Mouse (Mus musculus): Measurements from ENCODE around the gene Sugct. TPM values are rescaled to one million over a fixed set of nuclear protein-coding genes. Genes with fewer than 3 reads are reported as not detected.

The Sugct gene
- total RNA-seq, 1 experiment, result 0.80 TPM

GRCm38 (mm10) chr13:17691436-17691835 is 3.9 kb downstream of the Sugct start:
- H3K9me3 ChIP-seq (ENCODE audit: control insufficient read depth, insufficient read depth, low read depth, low read length), result no peaks in the 10 kb centered on the region
- H3K27ac ChIP-seq (ENCODE audit: insufficient read depth, low read depth, low read length, poor library complexity, severe bottlenecking), result no peak overlapping the region
- in situ Hi-C loops (cut with MboI; ENCODE audit: low sequenced_read_pairs in 2 of 2, unreplicated experiment in 2 of 2), result no loop called here
- DNase-seq (ENCODE audit: low read depth, low spot score), result no peak
- no peaks in the 10 kb centered on the region for H3K36me3 ChIP-seq (ENCODE audit: control insufficient read depth, insufficient read depth, low read length, poor library complexity, severe bottlenecking)
- H3K4me3 ChIP-seq (ENCODE audit: insufficient read depth in 1 of 2, low read depth in 1 of 2, low read length in 2 of 2, poor library complexity in 1 of 2, severe bottlenecking in 1 of 2), result no peak overlapping the region
- H3K9ac ChIP-seq (ENCODE audit: insufficient read depth, low read depth, low read length, poor library complexity, severe bottlenecking), result no peak overlapping the region
- TF ChIP-seq HCFC1 (IDR thresholded peaks at IDR 0.05; ENCODE audit: borderline replicate concordance, insufficient read depth, low read length), result no peak
- TF ChIP-seq MAFK (IDR thresholded peaks at IDR 0.05; ENCODE audit: insufficient read depth, low read depth, low read length), result no peak
- no peak for TF ChIP-seq ZC3H11A (IDR thresholded peaks at IDR 0.05; ENCODE audit: borderline replicate concordance, low read depth, low read length)
- no peak for TF ChIP-seq ZNF384 (IDR thresholded peaks at IDR 0.05; ENCODE audit: low read depth, low read length)
- no peak for TF ChIP-seq CHD2 (IDR thresholded peaks at IDR 0.05; ENCODE audit: low read depth, low read length)
- H3K4me1 ChIP-seq (ENCODE audit: control insufficient read depth in 2 of 2, insufficient read depth in 2 of 2, low read length in 2 of 2, poor library complexity in 1 of 2), result peaks cover 0 to 2% of the 10 kb centered on the region in 2 experiments; a peak in 1 of 4 replicates

- in situ Hi-C loops (cut with MboI; ENCODE audit: low sequenced_read_pairs in 2 of 2, unreplicated experiment in 2 of 2), result no loop called here
- Histone ChIP-seq H3K36me3 (ENCODE audit: control insufficient read depth, insufficient read depth, low read length, poor library complexity, severe bottlenecking) (no peaks in the 10 kb centered on the region), H3K4me1 (ENCODE audit: control insufficient read depth in 2 of 2, insufficient read depth in 2 of 2, low read length in 2 of 2, poor library complexity in 1 of 2) (peaks cover 0 to 2% of the 10 kb centered on the region in 2 experiments; a peak in 1 of 4 replicates), H3K27ac (ENCODE audit: insufficient read depth, low read depth, low read length, poor library complexity, severe bottlenecking) (no peak overlapping the region), H3K4me3 (ENCODE audit: insufficient read depth in 1 of 2, low read depth in 1 of 2, low read length in 2 of 2, poor library complexity in 1 of 2, severe bottlenecking in 1 of 2) (no peak overlapping the region), H3K9me3 (ENCODE audit: control insufficient read depth, insufficient read depth, low read depth, low read length) (no peaks in the 10 kb centered on the region), H3K9ac (ENCODE audit: insufficient read depth, low read depth, low read length, poor library complexity, severe bottlenecking) (no peak overlapping the region)
- no peak for DNase-seq (ENCODE audit: low read depth, low spot score)
- TF ChIP-seq HCFC1 (IDR thresholded peaks at IDR 0.05; ENCODE audit: borderline replicate concordance, insufficient read depth, low read length) (no peak), ZNF384 (IDR thresholded peaks at IDR 0.05; ENCODE audit: low read depth, low read length) (no peak), CHD2 (IDR thresholded peaks at IDR 0.05; ENCODE audit: low read depth, low read length) (no peak), ZC3H11A (IDR thresholded peaks at IDR 0.05; ENCODE audit: borderline replicate concordance, low read depth, low read length) (no peak), MAFK (IDR thresholded peaks at IDR 0.05; ENCODE audit: insufficient read depth, low read depth, low read length) (no peak)
Observed at GRCm38 (mm10) chr13:17690686-17691085, 4.7 kb downstream of the Sugct start.

GRCm38 (mm10) chr13:17689461-17689860 is 5.9 kb downstream of the Sugct start:
- H3K9me3 ChIP-seq (ENCODE audit: control insufficient read depth, insufficient read depth, low read depth, low read length), result no peaks in the 10 kb centered on the region
- DNase-seq (ENCODE audit: low read depth, low spot score), result no peak
- H3K4me3 ChIP-seq (ENCODE audit: insufficient read depth in 1 of 2, low read depth in 1 of 2, low read length in 2 of 2, poor library complexity in 1 of 2, severe bottlenecking in 1 of 2), result no peak overlapping the region
- in situ Hi-C loops (cut with MboI; ENCODE audit: low sequenced_read_pairs in 2 of 2, unreplicated experiment in 2 of 2), result no loop called here
- H3K27ac ChIP-seq (ENCODE audit: insufficient read depth, low read depth, low read length, poor library complexity, severe bottlenecking), result no peak overlapping the region
- H3K4me1 ChIP-seq (ENCODE audit: control insufficient read depth in 2 of 2, insufficient read depth in 2 of 2, low read length in 2 of 2, poor library complexity in 1 of 2), result peaks cover 0 to 2% of the 10 kb centered on the region in 2 experiments; a peak in 1 of 4 replicates
- no peak overlapping the region for H3K9ac ChIP-seq (ENCODE audit: insufficient read depth, low read depth, low read length, poor library complexity, severe bottlenecking)
- TF ChIP-seq ZC3H11A (IDR thresholded peaks at IDR 0.05; ENCODE audit: borderline replicate concordance, low read depth, low read length), result no peak
- TF ChIP-seq MAFK (IDR thresholded peaks at IDR 0.05; ENCODE audit: insufficient read depth, low read depth, low read length), result no peak
- TF ChIP-seq CHD2 (IDR thresholded peaks at IDR 0.05; ENCODE audit: low read depth, low read length), result no peak
- TF ChIP-seq ZNF384 (IDR thresholded peaks at IDR 0.05; ENCODE audit: low read depth, low read length), result no peak
- no peak for TF ChIP-seq HCFC1 (IDR thresholded peaks at IDR 0.05; ENCODE audit: borderline replicate concordance, insufficient read depth, low read length)
- H3K36me3 ChIP-seq (ENCODE audit: control insufficient read depth, insufficient read depth, low read length, poor library complexity, severe bottlenecking), result no peaks in the 10 kb centered on the region

GRCm38 (mm10) chr13:17671122-17671521 is 24.2 kb downstream of the Sugct start:
- TF ChIP-seq ZC3H11A (IDR thresholded peaks at IDR 0.05; ENCODE audit: borderline replicate concordance, low read depth, low read length) (no peak), ZNF384 (IDR thresholded peaks at IDR 0.05; ENCODE audit: low read depth, low read length) (no peak), CHD2 (IDR thresholded peaks at IDR 0.05; ENCODE audit: low read depth, low read length) (no peak), MAFK (IDR thresholded peaks at IDR 0.05; ENCODE audit: insufficient read depth, low read depth, low read length) (no peak), HCFC1 (IDR thresholded peaks at IDR 0.05; ENCODE audit: borderline replicate concordance, insufficient read depth, low read length) (no peak)
- no peaks in the 10 kb centered on the region for H3K9me3 ChIP-seq (ENCODE audit: control insufficient read depth, insufficient read depth, low read depth, low read length)
- no peak overlapping the region for H3K4me3 ChIP-seq (ENCODE audit: insufficient read depth in 1 of 2, low read depth in 1 of 2, low read length in 2 of 2, poor library complexity in 1 of 2, severe bottlenecking in 1 of 2)
- in situ Hi-C loops (cut with MboI; ENCODE audit: low sequenced_read_pairs in 2 of 2, unreplicated experiment in 2 of 2), result no loop called here
- no peaks in the 10 kb centered on the region for H3K36me3 ChIP-seq (ENCODE audit: control insufficient read depth, insufficient read depth, low read length, poor library complexity, severe bottlenecking)
- H3K9ac ChIP-seq (ENCODE audit: insufficient read depth, low read depth, low read length, poor library complexity, severe bottlenecking), result no peak overlapping the region
- DNase-seq (ENCODE audit: low read depth, low spot score), result no peak
- H3K27ac ChIP-seq (ENCODE audit: insufficient read depth, low read depth, low read length, poor library complexity, severe bottlenecking), result no peak overlapping the region
- no peaks in the 10 kb centered on the region for H3K4me1 ChIP-seq (ENCODE audit: control insufficient read depth in 2 of 2, insufficient read depth in 2 of 2, low read length in 2 of 2, poor library complexity in 1 of 2)

- Histone ChIP-seq H3K4me1 (ENCODE audit: control insufficient read depth in 2 of 2, insufficient read depth in 2 of 2, low read length in 2 of 2, poor library complexity in 1 of 2) (peaks cover 0 to 2% of the 10 kb centered on the region in 2 experiments; a peak in 1 of 4 replicates), H3K27ac (ENCODE audit: insufficient read depth, low read depth, low read length, poor library complexity, severe bottlenecking) (no peak overlapping the region), H3K36me3 (ENCODE audit: control insufficient read depth, insufficient read depth, low read length, poor library complexity, severe bottlenecking) (no peaks in the 10 kb centered on the region), H3K4me3 (ENCODE audit: insufficient read depth in 1 of 2, low read depth in 1 of 2, low read length in 2 of 2, poor library complexity in 1 of 2, severe bottlenecking in 1 of 2) (no peak overlapping the region), H3K9me3 (ENCODE audit: control insufficient read depth, insufficient read depth, low read depth, low read length) (no peaks in the 10 kb centered on the region), H3K9ac (ENCODE audit: insufficient read depth, low read depth, low read length, poor library complexity, severe bottlenecking) (no peak overlapping the region)
- no peak for DNase-seq (ENCODE audit: low read depth, low spot score)
- in situ Hi-C loops (cut with MboI; ENCODE audit: low sequenced_read_pairs in 2 of 2, unreplicated experiment in 2 of 2), result no loop called here
- TF ChIP-seq ZC3H11A (IDR thresholded peaks at IDR 0.05; ENCODE audit: borderline replicate concordance, low read depth, low read length), result no peak
- no peak for TF ChIP-seq ZNF384 (IDR thresholded peaks at IDR 0.05; ENCODE audit: low read depth, low read length)
- TF ChIP-seq MAFK (IDR thresholded peaks at IDR 0.05; ENCODE audit: insufficient read depth, low read depth, low read length), result no peak
- no peak for TF ChIP-seq HCFC1 (IDR thresholded peaks at IDR 0.05; ENCODE audit: borderline replicate concordance, insufficient read depth, low read length)
- no peak for TF ChIP-seq CHD2 (IDR thresholded peaks at IDR 0.05; ENCODE audit: low read depth, low read length)
Observed at GRCm38 (mm10) chr13:17667380-17667779, 28.0 kb downstream of the Sugct start.
